Mouse (Mus musculus) megakaryocyte, embryonic 14.5 days (primary cell): Measurements from ENCODE around the gene Pard3.

Experiments used
- FLI1 ChIP-seq: IDR thresholded peaks from 2 replicates; pipeline ENCODE4 v1.6.1; 2012; ENCODE audit warnings: low read length, inconsistent platforms, mixed read lengths
- GATA1 ChIP-seq: IDR thresholded peaks from 3 replicates; pipeline ENCODE4 v1.6.1; 2012; ENCODE audit warnings: mixed read lengths, low read length, inconsistent platforms, borderline replicate concordance

GRCm38 (mm10) chr8:127472204-127472603 lies 408.5 kb downstream of the Pard3 start:
- TF ChIP-seq GATA1 (no peak), FLI1 (no peak)
